ENCODE assay signal across 12 mouse cellular contexts in the genomic region with DNA sequence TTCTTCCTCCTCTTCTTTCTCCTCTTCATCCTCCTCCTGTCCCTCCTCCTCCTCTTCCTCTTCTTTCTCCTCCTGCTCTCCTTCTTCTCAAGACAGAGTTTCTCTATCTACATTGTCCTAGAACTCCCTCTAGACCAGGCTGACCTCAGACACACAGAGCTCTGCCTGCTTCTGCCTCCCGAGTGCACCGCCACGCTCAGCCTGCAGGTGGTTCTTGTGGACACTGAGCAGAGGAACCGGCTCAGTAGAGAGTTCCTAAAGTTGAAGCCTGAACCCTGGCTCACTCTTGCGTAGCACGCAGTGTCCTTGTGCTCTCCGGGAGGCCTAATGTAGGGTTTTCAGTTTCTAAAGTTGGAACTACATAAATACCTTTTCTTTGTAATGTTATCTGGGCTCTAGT.
DNase-seq lines count a peak whose midpoint lies in the region; ATAC-seq and TF ChIP-seq lines count a peak whose summit lies in the region.
"Had no signal": no experiment of that assay in that cellular context is flagged by ENCODE, and none has a peak within 500 bp of the region (broad histone marks: within the 10 kb centered on the region; RNA-seq: fewer than 3 reads in every experiment).

No protein-coding gene starts in this region.

- no peak overlapping the region for H3K27ac ChIP-seq in heart, adult 2 months
- H3K27ac ChIP-seq in liver, adult 2 months (replicated peaks; ENCODE audit: insufficient read depth, low read depth, low read length), result no peak overlapping the region
- no peak overlapping the region for H3K27ac ChIP-seq in midbrain, embryonic 16.5 days (ENCODE audit: low read length)
- H3K27ac ChIP-seq: embryonic facial prominence, embryonic 13.5 days; hindbrain, embryonic 14.5 days; midbrain, embryonic 10.5 days had no signal

- H3K9me3 ChIP-seq in G1E (replicated peaks), result no peaks in the 10 kb centered on the region
- no peaks in the 10 kb centered on the region for H3K9me3 ChIP-seq in midbrain, embryonic 16.5 days (replicated peaks; ENCODE audit: control insufficient read depth, low read length, poor library complexity, severe bottlenecking)
- H3K9me3 ChIP-seq: embryonic facial prominence, embryonic 13.5 days; midbrain, embryonic 10.5 days had no signal

- H3K27me3 ChIP-seq in heart, adult 2 months (ENCODE audit: control insufficient read depth, insufficient read depth, low read length), result no peaks in the 10 kb centered on the region
- peaks cover 48% of the 10 kb centered on the region for H3K27me3 ChIP-seq in G1E (ENCODE audit: insufficient read depth, low read length)
- H3K27me3 ChIP-seq in liver, adult 2 months (ENCODE audit: control insufficient read depth, insufficient read depth, low read length), result no peaks in the 10 kb centered on the region
- H3K27me3 ChIP-seq in midbrain, embryonic 16.5 days (ENCODE audit: control insufficient read depth, insufficient read depth, low read depth, low read length), result no peaks in the 10 kb centered on the region
- H3K27me3 ChIP-seq: embryonic facial prominence, embryonic 13.5 days had no signal

- no peak for DNase-seq in heart, adult 2 months
- no peak for DNase-seq in heart, adult 8-10 months (ENCODE audit: low spot score)
- DNase-seq in 3T3-L1 (ENCODE audit: low read depth, low spot score) (peak; percentile 23), G1E (ENCODE audit: low spot score) (no peak)
- no peak for DNase-seq in liver, adult 2 months (ENCODE audit: extremely low read depth, low read depth, low spot score)
- DNase-seq in right cerebral cortex, postnatal 4 days, result no peak
- DNase-seq in right cerebral cortex, postnatal 25 days, result no peak
- DNase-seq: gastrocnemius, postnatal 10 days had no signal

- WGBS in heart, adult 2 months, result 88% methylated on average over 7 of the region's 7 CpGs
- WGBS in liver, adult 2 months, result 90% methylated on average over 7 of the region's 7 CpGs
- WGBS in midbrain, embryonic 16.5 days, result 90% methylated on average over 7 of the region's 7 CpGs

- no peak for TF ChIP-seq EP300 in heart, adult 2 months (IDR thresholded peaks at IDR 0.05; ENCODE audit: insufficient read depth, low read depth, low read length)

- no peak overlapping the region for H3K9ac ChIP-seq in heart, adult 2 months (ENCODE audit: low read depth, low read length)
- no peak overlapping the region for H3K9ac ChIP-seq in liver, adult 2 months (ENCODE audit: low read depth, low read length)
- no peak overlapping the region for H3K9ac ChIP-seq in midbrain, embryonic 16.5 days (ENCODE audit: low read depth, low read length)
- H3K9ac ChIP-seq: embryonic facial prominence, embryonic 13.5 days; hindbrain, embryonic 14.5 days had no signal

- peaks cover 9% of the 10 kb centered on the region for H3K4me1 ChIP-seq in heart, adult 2 months (ENCODE audit: control insufficient read depth, insufficient read depth, low read length)
- H3K4me1 ChIP-seq in G1E (ENCODE audit: insufficient read depth, low read depth, low read length), result peaks cover 27% of the 10 kb centered on the region
- peaks cover 11% of the 10 kb centered on the region for H3K4me1 ChIP-seq in liver, adult 2 months (ENCODE audit: control insufficient read depth, insufficient read depth, low read length)
- no peaks in the 10 kb centered on the region for H3K4me1 ChIP-seq in midbrain, embryonic 16.5 days (ENCODE audit: control insufficient read depth, insufficient read depth, low read length)

- no peaks in the 10 kb centered on the region for H3K36me3 ChIP-seq in heart, adult 2 months (ENCODE audit: control insufficient read depth, insufficient read depth, low read length)
- H3K36me3 ChIP-seq in G1E (replicated peaks), result no peaks in the 10 kb centered on the region
- no peaks in the 10 kb centered on the region for H3K36me3 ChIP-seq in liver, adult 2 months (ENCODE audit: control insufficient read depth, insufficient read depth, low read length)
- no peaks in the 10 kb centered on the region for H3K36me3 ChIP-seq in midbrain, embryonic 16.5 days (ENCODE audit: control insufficient read depth, insufficient read depth, low read length)
- H3K36me3 ChIP-seq: embryonic facial prominence, embryonic 13.5 days; midbrain, embryonic 10.5 days had no signal

- intact Hi-C loops in heart, adult 2 months (cut with DNase I), result no loop called here

- ATAC-seq in G1E (ENCODE audit: extremely low read depth, insufficient number of reproducible peaks, low FRiP score, poor library complexity, severe bottlenecking), result no peak
- ATAC-seq in midbrain, embryonic 16.5 days, result no peak

- no peak overlapping the region for H3K4me3 ChIP-seq in heart, adult 2 months
- H3K4me3 ChIP-seq in G1E (ENCODE audit: low read depth, low read length), result no peak overlapping the region
- no peak overlapping the region for H3K4me3 ChIP-seq in liver, adult 2 months (ENCODE audit: insufficient read depth, low read depth, low read length)
- no peak overlapping the region for H3K4me3 ChIP-seq in midbrain, embryonic 16.5 days (ENCODE audit: low read depth, low read length)
- H3K4me3 ChIP-seq: embryonic facial prominence, embryonic 13.5 days; midbrain, embryonic 10.5 days had no signal

- no peaks in the 10 kb centered on the region for H3K79me2 ChIP-seq in heart, adult 2 months (replicated peaks; ENCODE audit: control insufficient read depth, insufficient read depth, low read length)
- no peaks in the 10 kb centered on the region for H3K79me2 ChIP-seq in liver, adult 2 months (ENCODE audit: control insufficient read depth, insufficient read depth, low read length)

- no peak for TF ChIP-seq POLR2A in heart, adult 2 months (IDR thresholded peaks at IDR 0.05; ENCODE audit: insufficient read depth, low read depth, low read length)
- TF ChIP-seq POLR2A in liver, adult 2 months (IDR thresholded peaks at IDR 0.05; ENCODE audit: extremely low read depth, insufficient read depth, low read length), result no peak

- peak; percentile 56 for TF ChIP-seq CTCF in heart, adult 2 months (IDR thresholded peaks at IDR 0.05)
- 0 out of 2 replicates have a peak, but pooled peaks have one; percentile 13 for TF ChIP-seq CTCF in G1E (IDR thresholded peaks at IDR 0.05; ENCODE audit: low read depth, low read length)
- peak; percentile 63 for TF ChIP-seq CTCF in liver, adult 2 months (IDR thresholded peaks at IDR 0.05; ENCODE audit: low read depth, low read length)

- H3K4me2 ChIP-seq in midbrain, embryonic 16.5 days (ENCODE audit: low read length), result no peak overlapping the region
- H3K4me2 ChIP-seq: embryonic facial prominence, embryonic 13.5 days; hindbrain, embryonic 14.5 days had no signal

Comparison
In these comparisons a context has a peak if more than half of its experiments do, and no peak if none do; other contexts are left out.
1. CTCF ChIP-seq: peak in every context shown above with its lines; median percentile 63 in liver, adult 2 months; 56 in heart, adult 2 months; 13 in G1E.